Mouse (Mus musculus): Measurements from ENCODE around the gene Ptgfrn. TPM values are rescaled to one million over a fixed set of nuclear protein-coding genes. Genes with fewer than 3 reads are reported as not detected.
A peak's percentile ranks its signal among the peaks of the same experiment; 100 is the strongest.

The Ptgfrn gene
- total RNA-seq, 1 experiment: 52.3 TPM

- in situ Hi-C loops (cut with MboI; ENCODE audit: low sequenced_read_pairs in 2 of 2, unreplicated experiment in 2 of 2): no loop called here
- Histone ChIP-seq H3K27ac (ENCODE audit: insufficient read depth, low read depth, low read length, poor library complexity, severe bottlenecking) (peak overlapping the region; percentile 58; the same call in 1 of the 2 replicates), H3K4me3 (ENCODE audit: insufficient read depth in 1 of 2, low read depth in 1 of 2, low read length in 2 of 2, poor library complexity in 1 of 2, severe bottlenecking in 1 of 2) (peak overlapping the region; percentile 77 to 97), H3K9ac (ENCODE audit: insufficient read depth, low read depth, low read length, poor library complexity, severe bottlenecking) (peak overlapping the region; percentile 88), H3K4me1 (ENCODE audit: control insufficient read depth in 2 of 2, insufficient read depth in 2 of 2, low read length in 2 of 2, poor library complexity in 1 of 2) (peaks cover 14 to 35% of the 10 kb centered on the region in 2 experiments), H3K9me3 (ENCODE audit: control insufficient read depth, insufficient read depth, low read depth, low read length) (no peaks in the 10 kb centered on the region), H3K36me3 (ENCODE audit: control insufficient read depth, insufficient read depth, low read length, poor library complexity, severe bottlenecking) (peaks cover 3% of the 10 kb centered on the region; the same call in 1 of the 2 replicates)
- DNase-seq (ENCODE audit: low read depth, low spot score): no peak
- TF ChIP-seq ZC3H11A (IDR thresholded peaks at IDR 0.05; ENCODE audit: borderline replicate concordance, low read depth, low read length): no peak
- no peak for TF ChIP-seq ZNF384 (IDR thresholded peaks at IDR 0.05; ENCODE audit: low read depth, low read length)
- TF ChIP-seq CHD2 (IDR thresholded peaks at IDR 0.05; ENCODE audit: low read depth, low read length): no peak
- no peak for TF ChIP-seq MAFK (IDR thresholded peaks at IDR 0.05; ENCODE audit: insufficient read depth, low read depth, low read length)
- no peak for TF ChIP-seq HCFC1 (IDR thresholded peaks at IDR 0.05; ENCODE audit: borderline replicate concordance, insufficient read depth, low read length)
These were observed 693 bp upstream of the Ptgfrn start for GRCm38 (mm10) chr3:101110838-101111103.

- Histone ChIP-seq H3K36me3 (ENCODE audit: control insufficient read depth, insufficient read depth, low read length, poor library complexity, severe bottlenecking) (peaks cover 3% of the 10 kb centered on the region; the same call in 1 of the 2 replicates), H3K4me3 (ENCODE audit: insufficient read depth in 1 of 2, low read depth in 1 of 2, low read length in 2 of 2, poor library complexity in 1 of 2, severe bottlenecking in 1 of 2) (peak overlapping the region; percentile 77 to 97), H3K9ac (ENCODE audit: insufficient read depth, low read depth, low read length, poor library complexity, severe bottlenecking) (peak overlapping the region; percentile 88), H3K27ac (ENCODE audit: insufficient read depth, low read depth, low read length, poor library complexity, severe bottlenecking) (peak overlapping the region; percentile 58; the same call in 1 of the 2 replicates), H3K9me3 (ENCODE audit: control insufficient read depth, insufficient read depth, low read depth, low read length) (no peaks in the 10 kb centered on the region), H3K4me1 (ENCODE audit: control insufficient read depth in 2 of 2, insufficient read depth in 2 of 2, low read length in 2 of 2, poor library complexity in 1 of 2) (peaks cover 14 to 37% of the 10 kb centered on the region in 2 experiments)
- no peak for DNase-seq (ENCODE audit: low read depth, low spot score)
- in situ Hi-C loops (cut with MboI; ENCODE audit: low sequenced_read_pairs in 2 of 2, unreplicated experiment in 2 of 2): no loop called here
- TF ChIP-seq HCFC1 (IDR thresholded peaks at IDR 0.05; ENCODE audit: borderline replicate concordance, insufficient read depth, low read length): 0 out of 2 replicates have a peak, but pooled peaks have one; percentile 26
- TF ChIP-seq MAFK (IDR thresholded peaks at IDR 0.05; ENCODE audit: insufficient read depth, low read depth, low read length): no peak
These were observed 488 bp downstream of the Ptgfrn start for GRCm38 (mm10) chr3:101109558-101110021.

GRCm38 (mm10) chr3:101108848-101109247 is 1.2 kb downstream of the Ptgfrn start:
- in situ Hi-C loops (cut with MboI; ENCODE audit: low sequenced_read_pairs in 2 of 2, unreplicated experiment in 2 of 2): no loop called here
- peak overlapping the region; percentile 77 to 97 for H3K4me3 ChIP-seq (ENCODE audit: insufficient read depth in 1 of 2, low read depth in 1 of 2, low read length in 2 of 2, poor library complexity in 1 of 2, severe bottlenecking in 1 of 2)
- H3K27ac ChIP-seq (ENCODE audit: insufficient read depth, low read depth, low read length, poor library complexity, severe bottlenecking): no peak overlapping the region
- TF ChIP-seq HCFC1 (IDR thresholded peaks at IDR 0.05; ENCODE audit: borderline replicate concordance, insufficient read depth, low read length) (no peak), ZNF384 (IDR thresholded peaks at IDR 0.05; ENCODE audit: low read depth, low read length) (no peak), ZC3H11A (IDR thresholded peaks at IDR 0.05; ENCODE audit: borderline replicate concordance, low read depth, low read length) (no peak), MAFK (IDR thresholded peaks at IDR 0.05; ENCODE audit: insufficient read depth, low read depth, low read length) (no peak)
- H3K4me1 ChIP-seq (ENCODE audit: control insufficient read depth in 2 of 2, insufficient read depth in 2 of 2, low read length in 2 of 2, poor library complexity in 1 of 2): peaks cover 14 to 39% of the 10 kb centered on the region in 2 experiments
- H3K36me3 ChIP-seq (ENCODE audit: control insufficient read depth, insufficient read depth, low read length, poor library complexity, severe bottlenecking): peaks cover 6% of the 10 kb centered on the region; the same call in 1 of the 2 replicates
- peak overlapping the region; percentile 88 for H3K9ac ChIP-seq (ENCODE audit: insufficient read depth, low read depth, low read length, poor library complexity, severe bottlenecking)
- no peaks in the 10 kb centered on the region for H3K9me3 ChIP-seq (ENCODE audit: control insufficient read depth, insufficient read depth, low read depth, low read length)
- no peak for DNase-seq (ENCODE audit: low read depth, low spot score)

GRCm38 (mm10) chr3:101108282-101108681 is 1.8 kb downstream of the Ptgfrn start:
- DNase-seq (ENCODE audit: low read depth, low spot score): no peak
- Histone ChIP-seq H3K4me1 (ENCODE audit: control insufficient read depth in 2 of 2, insufficient read depth in 2 of 2, low read length in 2 of 2, poor library complexity in 1 of 2) (peaks cover 14 to 39% of the 10 kb centered on the region in 2 experiments), H3K9me3 (ENCODE audit: control insufficient read depth, insufficient read depth, low read depth, low read length) (no peaks in the 10 kb centered on the region), H3K9ac (ENCODE audit: insufficient read depth, low read depth, low read length, poor library complexity, severe bottlenecking) (peak overlapping the region; percentile 43; the same call in 1 of the 2 replicates), H3K27ac (ENCODE audit: insufficient read depth, low read depth, low read length, poor library complexity, severe bottlenecking) (no peak overlapping the region), H3K36me3 (ENCODE audit: control insufficient read depth, insufficient read depth, low read length, poor library complexity, severe bottlenecking) (peaks cover 6% of the 10 kb centered on the region; the same call in 1 of the 2 replicates), H3K4me3 (ENCODE audit: insufficient read depth in 1 of 2, low read depth in 1 of 2, low read length in 2 of 2, poor library complexity in 1 of 2, severe bottlenecking in 1 of 2) (no peak overlapping the region)
- in situ Hi-C loops (cut with MboI; ENCODE audit: low sequenced_read_pairs in 2 of 2, unreplicated experiment in 2 of 2): no loop called here
- TF ChIP-seq MAFK (IDR thresholded peaks at IDR 0.05; ENCODE audit: insufficient read depth, low read depth, low read length): no peak
- TF ChIP-seq ZNF384 (IDR thresholded peaks at IDR 0.05; ENCODE audit: low read depth, low read length): no peak
- TF ChIP-seq ZC3H11A (IDR thresholded peaks at IDR 0.05; ENCODE audit: borderline replicate concordance, low read depth, low read length): no peak
- TF ChIP-seq CHD2 (IDR thresholded peaks at IDR 0.05; ENCODE audit: low read depth, low read length): no peak
- TF ChIP-seq HCFC1 (IDR thresholded peaks at IDR 0.05; ENCODE audit: borderline replicate concordance, insufficient read depth, low read length): no peak

GRCm38 (mm10) chr3:101106326-101106725 is 3.8 kb downstream of the Ptgfrn start:
- Histone ChIP-seq H3K4me1 (ENCODE audit: control insufficient read depth in 2 of 2, insufficient read depth in 2 of 2, low read length in 2 of 2, poor library complexity in 1 of 2) (peaks cover 11 to 36% of the 10 kb centered on the region in 2 experiments; a peak in 3 of 4 replicates), H3K9ac (ENCODE audit: insufficient read depth, low read depth, low read length, poor library complexity, severe bottlenecking) (no peak overlapping the region), H3K9me3 (ENCODE audit: control insufficient read depth, insufficient read depth, low read depth, low read length) (no peaks in the 10 kb centered on the region), H3K27ac (ENCODE audit: insufficient read depth, low read depth, low read length, poor library complexity, severe bottlenecking) (no peak overlapping the region), H3K36me3 (ENCODE audit: control insufficient read depth, insufficient read depth, low read length, poor library complexity, severe bottlenecking) (peaks cover 6% of the 10 kb centered on the region; the same call in 1 of the 2 replicates), H3K4me3 (ENCODE audit: insufficient read depth in 1 of 2, low read depth in 1 of 2, low read length in 2 of 2, poor library complexity in 1 of 2, severe bottlenecking in 1 of 2) (no peak overlapping the region)
- in situ Hi-C loops (cut with MboI; ENCODE audit: low sequenced_read_pairs in 2 of 2, unreplicated experiment in 2 of 2): no loop called here
- TF ChIP-seq HCFC1 (IDR thresholded peaks at IDR 0.05; ENCODE audit: borderline replicate concordance, insufficient read depth, low read length) (no peak), ZNF384 (IDR thresholded peaks at IDR 0.05; ENCODE audit: low read depth, low read length) (peak; percentile 71)
- no peak for DNase-seq (ENCODE audit: low read depth, low spot score)

Data from ES-E14 (cell line).